16 mouse cellular contexts compared by ENCODE assay signal in the genomic region with DNA sequence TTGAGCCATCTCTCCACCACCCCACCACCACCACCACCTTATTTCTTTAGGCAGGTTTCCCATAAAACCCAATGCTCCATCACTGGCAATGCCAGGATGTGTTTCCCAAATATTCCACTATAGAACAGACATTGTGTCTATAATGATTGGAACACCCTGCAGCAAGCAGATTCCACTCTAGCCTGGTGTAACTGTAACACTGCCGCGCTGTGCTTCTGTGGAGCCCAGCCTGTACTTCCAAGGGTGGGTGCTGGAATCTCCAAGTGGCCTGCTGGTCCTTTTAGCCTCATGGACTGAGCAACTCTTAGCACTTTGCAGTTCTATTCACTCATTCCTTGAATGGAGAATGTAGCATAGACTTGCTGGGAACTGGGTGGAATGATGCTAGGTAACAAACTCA.
"Had no signal": no experiment of that assay in that cellular context is flagged by ENCODE, and none has a peak within 500 bp of the region (broad histone marks: within the 10 kb centered on the region; RNA-seq: fewer than 3 reads in every experiment).

No protein-coding gene starts in this region.

- H3K36me3 ChIP-seq: neural tube, embryonic 13.5 days; neural tube, embryonic 15.5 days; stomach, embryonic 15.5 days had no signal

- DNase-seq: retina, postnatal 1 day; right cerebral cortex, adult 18-20 months; right cerebral cortex, postnatal 14 days; right cerebral cortex, postnatal 25 days; right cerebral cortex, postnatal 4 days; spleen, adult 18-20 months; thymus, adult 18-20 months; thymus, adult 2 months; thymus, postnatal 14 days; thymus, postnatal 25 days; thymus, postnatal 36 days; thymus, postnatal 4 days had no signal

- H3K4me3 ChIP-seq: neural tube, embryonic 13.5 days; neural tube, embryonic 15.5 days; stomach, embryonic 15.5 days had no signal

- H3K9me3 ChIP-seq: neural tube, embryonic 13.5 days; neural tube, embryonic 15.5 days; stomach, embryonic 15.5 days had no signal

- H3K27ac ChIP-seq: neural tube, embryonic 13.5 days; neural tube, embryonic 15.5 days; stomach, embryonic 15.5 days; stomach, postnatal 0 days had no signal

- H3K27me3 ChIP-seq: neural tube, embryonic 13.5 days; neural tube, embryonic 15.5 days; stomach, embryonic 15.5 days had no signal

- H3K4me1 ChIP-seq: neural tube, embryonic 13.5 days; stomach, embryonic 15.5 days had no signal
